Mouse (Mus musculus) gastrocnemius, postnatal 14 days (tissue): ENCODE measurements at regions not wholly inside any gene's neighbourhood (a gene's known extent, or its start where the extent isn't known, plus 50 kb on each side); places are given as distances from the start of the nearest gene placed in this dataset.
A peak's percentile ranks its signal among the peaks of the same experiment; 100 is the strongest.

ENCODE experiments used
- DNase-seq: peaks from one replicate; pipeline ENCODE4 v3.0.0; 2021; ENCODE audit warnings: mixed read lengths
- intact Hi-C: fragments of 180-260 bp; cut with DNase I; formaldehyde crosslinking; loops from one replicate; pipeline ENCODE4 v1.15.1; 2025; ENCODE audit warnings: low total_unique reads

- intact Hi-C loops: loop anchor here (5.0 kb wide), 1 partner anchor 114 kb away; no protein-coding TSS in a partner anchor
These were observed 239.6 kb upstream of the 1700056E22Rik start for GRCm38 (mm10) chr1:184273722-184274121.

DNA sequence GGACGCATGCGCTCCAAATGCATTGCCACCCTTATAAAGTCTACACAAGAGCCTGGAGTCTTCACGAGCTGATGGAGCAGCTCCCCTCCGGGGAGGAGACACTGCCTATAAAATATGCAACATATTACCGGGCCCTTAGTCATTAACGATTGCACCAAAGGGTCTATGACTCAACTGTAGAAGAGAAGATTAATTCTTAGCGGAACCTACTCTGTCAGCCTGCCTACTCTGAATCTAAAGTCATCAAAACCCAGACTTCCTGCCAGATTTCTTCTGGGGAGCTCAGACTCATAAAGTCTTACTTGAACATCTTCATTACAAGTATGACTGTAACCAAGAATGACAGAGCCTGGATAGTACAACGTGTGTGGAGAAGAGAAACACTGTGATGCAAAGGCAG is 237.2 kb upstream of the 1700056E22Rik start:
- no peak for DNase-seq
- intact Hi-C loops: loop anchor here (5.0 kb wide), 1 partner anchor 116 kb away; no protein-coding TSS in a partner anchor

More at GRCm38 (mm10) chr1:184273722-184274121, 239.6 kb upstream of the 1700056E22Rik start:
- DNase-seq: no peak

GRCm38 (mm10) chr1:184266051-184266450 is 231.9 kb upstream of the 1700056E22Rik start:
- intact Hi-C loops: loop anchor here (5.0 to 10.0 kb wide), 3 partner anchors 179 to 509 kb away; no protein-coding TSS in a partner anchor
- peak; percentile 70 for DNase-seq

GRCm38 (mm10) chr1:184262975-184263374 is 228.9 kb upstream of the 1700056E22Rik start:
- intact Hi-C loops: loop anchor here (10.0 kb wide), 2 partner anchors 182 to 512 kb away; no protein-coding TSS in a partner anchor
- DNase-seq: no peak

DNA sequence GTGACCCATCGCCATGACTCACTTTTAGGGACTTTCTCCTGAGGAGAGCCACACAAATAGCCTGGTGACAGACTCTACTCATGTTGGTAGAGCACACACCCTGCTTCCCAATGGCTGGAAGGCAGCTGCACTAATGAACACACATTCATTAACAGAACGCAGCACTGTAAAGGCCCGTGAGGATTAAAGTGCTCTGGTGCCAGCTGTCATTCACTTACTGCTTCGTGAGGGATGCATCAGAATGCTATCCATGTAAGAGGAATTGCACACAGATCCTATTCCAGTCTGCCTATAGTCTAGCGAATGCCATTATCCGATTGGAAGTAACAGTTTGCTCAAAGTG is 227.3 kb upstream of the 1700056E22Rik start:
- intact Hi-C loops: loop anchor here (10.0 kb wide), 2 partner anchors 183 to 513 kb away; no protein-coding TSS in a partner anchor
- DNase-seq: no peak

DNA sequence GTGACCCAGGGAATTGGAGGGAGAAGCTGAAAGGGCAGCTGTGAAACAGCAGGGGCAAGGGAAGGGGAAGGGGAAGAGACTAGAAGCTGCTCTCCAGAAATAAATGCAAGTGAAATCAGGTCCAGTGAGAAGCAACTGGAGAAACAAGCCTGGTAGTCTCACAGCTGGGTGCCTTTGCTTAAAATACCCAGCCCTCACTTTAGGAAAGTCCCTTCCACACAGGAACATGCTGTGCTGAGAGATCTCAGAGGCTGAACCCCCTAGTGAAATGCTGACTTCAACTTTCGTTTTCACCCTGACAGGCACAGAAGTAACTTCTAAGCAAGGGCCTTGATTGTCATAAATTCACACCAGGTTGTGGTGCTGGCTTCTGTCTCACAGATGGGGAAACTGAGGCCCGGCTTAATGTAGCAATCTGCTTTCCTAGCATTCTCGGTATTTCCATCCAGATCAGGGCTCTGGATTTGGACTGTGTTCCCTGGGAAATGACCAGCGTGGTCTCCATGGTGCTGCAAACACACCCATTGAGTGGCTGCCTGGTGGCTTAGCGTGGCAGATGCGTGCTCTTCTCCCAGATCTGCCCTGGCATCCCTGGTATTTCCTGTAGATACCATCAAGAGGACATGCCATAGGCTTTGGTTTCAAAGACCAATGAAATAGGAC is 226.8 kb upstream of the 1700056E22Rik start:
- intact Hi-C loops: loop anchor here (10.0 kb wide), 2 partner anchors 184 to 514 kb away; no protein-coding TSS in a partner anchor
- no peak for DNase-seq

- intact Hi-C loops: loop anchor here (10.0 kb wide), 2 partner anchors 185 to 515 kb away; no protein-coding TSS in a partner anchor
- no peak for DNase-seq
These were observed 225.8 kb upstream of the 1700056E22Rik start for GRCm38 (mm10) chr1:184259853-184260252.

GRCm38 (mm10) chr1:184257356-184257755 is 223.3 kb upstream of the 1700056E22Rik start:
- no peak for DNase-seq
- intact Hi-C loops: no loop called here

GRCm38 (mm10) chr1:184254951-184255350 is 220.8 kb upstream of the 1700056E22Rik start:
- no peak for DNase-seq
- intact Hi-C loops: no loop called here

GRCm38 (mm10) chr1:184244730-184245488 is 210.8 kb upstream of the 1700056E22Rik start:
- intact Hi-C loops: no loop called here
- no peak for DNase-seq

DNA sequence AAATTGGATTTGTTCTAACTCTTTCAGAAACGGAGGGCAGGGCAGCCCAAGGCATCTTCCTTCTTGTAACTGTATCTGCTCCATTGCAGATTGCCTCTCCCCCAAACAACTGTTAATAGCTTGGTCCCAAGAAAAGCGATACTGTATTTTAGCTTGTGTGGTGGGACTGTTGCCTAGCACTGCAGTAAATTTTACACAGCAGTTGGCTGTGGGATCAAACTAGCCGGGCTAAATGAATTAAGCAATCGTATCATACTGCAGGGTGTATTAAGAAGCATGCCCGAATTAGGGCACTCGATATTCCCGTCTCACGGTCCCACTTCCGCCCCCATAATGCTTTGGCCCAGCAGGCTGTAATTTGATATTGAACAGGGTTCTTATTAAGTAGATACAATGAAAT is 210.2 kb upstream of the 1700056E22Rik start:
- intact Hi-C loops: no loop called here

GRCm38 (mm10) chr1:184241846-184242245 is 207.7 kb upstream of the 1700056E22Rik start:
- DNase-seq: no peak
- intact Hi-C loops: no loop called here

More for the DNA sequence above, 210.2 kb upstream of the 1700056E22Rik start:
- peak; percentile 47 for DNase-seq

DNA sequence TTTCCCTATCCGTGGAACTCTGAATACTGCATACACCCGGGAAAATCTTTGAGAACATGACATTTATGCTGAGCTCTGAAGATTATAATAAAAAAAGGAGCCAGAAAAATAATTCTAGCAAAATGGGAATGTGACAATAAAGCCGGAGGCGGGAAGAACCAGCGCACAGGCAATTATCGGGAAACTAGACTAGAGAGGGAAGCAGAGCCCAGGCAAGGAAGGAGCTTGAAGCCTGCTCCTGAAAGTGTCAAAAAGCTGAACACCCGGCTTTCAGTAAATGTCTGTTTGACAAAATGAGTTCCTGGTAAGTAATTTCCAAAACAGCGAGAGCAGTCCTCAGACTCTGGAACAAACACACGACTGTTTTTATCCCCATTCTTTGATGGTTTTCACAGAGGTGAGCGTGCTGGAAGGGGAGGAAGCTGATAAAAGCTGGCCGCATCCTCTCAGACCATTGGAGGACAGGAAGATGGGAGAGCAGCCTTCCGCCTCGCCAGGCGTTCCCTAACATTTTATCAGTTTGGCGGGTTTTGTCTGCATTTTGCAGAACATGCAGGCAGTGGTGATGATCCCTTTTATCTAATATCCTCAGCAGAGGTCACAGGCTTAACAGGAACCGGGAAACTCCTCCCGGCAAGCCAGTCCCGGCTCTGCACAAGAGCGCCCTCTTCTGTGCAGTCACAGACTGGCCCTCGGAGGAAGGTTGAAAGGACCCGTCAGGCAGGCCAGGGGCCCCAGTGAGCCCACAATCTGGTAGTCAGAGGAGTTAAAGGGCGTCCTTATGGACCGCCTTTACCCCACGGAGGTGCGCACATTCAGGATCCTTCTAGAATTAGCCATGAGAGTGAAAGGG is 201.3 kb upstream of the 1700056E22Rik start:
- DNase-seq: peak; percentile 82
- intact Hi-C loops: no loop called here

DNA sequence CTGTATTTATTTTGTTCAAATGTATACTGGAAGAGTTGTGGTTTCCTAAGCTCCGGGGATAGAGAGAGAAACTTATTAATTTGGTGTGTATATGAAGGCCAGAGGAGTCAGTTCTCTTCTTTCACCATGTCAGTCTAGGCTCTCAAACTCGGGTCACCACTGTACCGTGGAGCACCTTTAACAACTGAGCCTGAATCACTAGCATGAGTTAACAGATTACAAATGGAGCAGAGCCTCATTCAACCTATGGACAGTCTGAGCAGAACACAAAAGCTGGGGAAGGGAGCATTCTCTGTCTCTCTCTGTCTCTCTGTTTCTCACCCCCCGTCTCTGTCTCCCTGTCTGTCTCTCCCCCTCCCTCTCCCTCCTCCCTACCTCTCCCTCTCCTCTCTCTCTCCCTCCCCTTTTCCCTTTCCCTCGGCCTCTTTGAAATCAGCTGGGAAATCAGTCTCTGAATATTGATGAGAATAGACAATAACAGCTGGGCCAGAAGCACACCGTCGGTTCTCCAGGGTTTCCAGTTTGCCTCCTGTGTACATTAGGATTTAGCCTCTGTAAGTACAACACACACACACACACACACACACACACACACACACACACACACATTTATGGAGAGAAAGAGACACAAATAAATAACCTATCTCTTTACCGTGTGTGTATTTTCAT is 200.4 kb upstream of the 1700056E22Rik start:
- DNase-seq: no peak
- intact Hi-C loops: no loop called here

- intact Hi-C loops: no loop called here
- DNase-seq: no peak
These were observed 199.7 kb upstream of the 1700056E22Rik start for GRCm38 (mm10) chr1:184233741-184234255.

DNA sequence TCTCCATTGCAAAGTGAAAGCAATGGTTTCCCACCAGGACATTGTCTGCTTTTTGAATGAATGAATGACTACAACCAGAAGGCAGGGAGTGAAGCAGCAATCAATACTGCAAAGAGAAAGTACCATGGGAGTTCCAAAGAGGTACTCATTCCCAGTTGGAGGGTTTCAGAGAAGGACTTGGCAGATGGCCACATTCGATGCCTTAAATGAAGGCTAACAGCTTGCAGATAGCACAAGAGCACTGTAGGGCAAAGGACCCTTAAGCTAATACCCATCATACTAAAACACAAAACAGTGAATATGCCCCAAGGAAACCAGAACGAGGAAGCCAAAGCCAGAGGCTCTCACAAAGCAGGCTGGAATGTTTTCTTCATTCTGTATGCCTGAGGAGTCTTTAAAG is 188.2 kb upstream of the 1700056E22Rik start:
- DNase-seq: no peak
- intact Hi-C loops: no loop called here

DNA sequence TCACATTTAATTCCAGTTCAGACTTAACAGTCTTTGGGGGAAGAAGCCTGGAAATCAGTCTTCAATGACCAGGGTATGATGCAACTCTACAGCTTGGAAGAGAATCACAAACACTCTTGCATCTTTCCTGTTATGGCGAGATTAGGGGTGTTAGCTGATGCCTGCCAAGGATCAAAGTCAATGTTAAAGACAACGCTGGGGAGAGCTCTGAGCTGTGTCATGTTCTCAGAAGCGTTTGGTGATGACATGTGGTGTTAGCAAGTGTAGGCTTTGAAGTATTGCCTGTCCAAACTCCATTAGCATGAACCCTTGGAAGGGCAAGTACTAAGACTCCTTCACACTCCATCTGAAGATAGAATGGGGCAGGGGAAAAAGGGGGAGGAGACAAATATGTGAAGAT is 187.7 kb upstream of the 1700056E22Rik start:
- no peak for DNase-seq
- intact Hi-C loops: no loop called here

DNA sequence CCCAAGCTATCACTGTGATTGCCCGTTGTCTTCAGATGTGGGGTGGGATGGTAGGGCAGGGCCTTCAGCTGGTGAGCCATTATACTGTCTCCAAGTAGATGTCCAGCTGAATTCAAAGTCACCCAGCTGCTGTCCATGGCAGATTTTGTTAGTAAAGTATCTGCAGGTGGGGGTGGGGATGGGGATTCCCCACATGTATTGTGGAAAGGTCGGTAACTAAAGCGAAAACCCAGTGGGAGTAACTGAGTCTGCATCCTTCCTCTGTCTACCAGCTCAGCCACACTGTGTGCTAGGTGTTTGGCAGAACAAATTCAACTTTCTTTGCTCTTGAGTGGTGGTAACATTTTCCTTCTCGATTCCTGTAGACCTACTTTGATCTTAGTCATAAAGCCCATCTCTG is 163.2 kb upstream of the 1700056E22Rik start:
- no peak for DNase-seq
- intact Hi-C loops: no loop called here

- intact Hi-C loops: no loop called here
- no peak for DNase-seq
These were observed 157.2 kb upstream of the 1700056E22Rik start for GRCm38 (mm10) chr1:184191325-184191724.
